Mouse (Mus musculus): ENCODE results near the gene Fam234b. TPM values are rescaled to one million over a fixed set of nuclear protein-coding genes. Genes with fewer than 3 reads are reported as not detected.

Fam234b gene
- polyA plus RNA-seq, 1 experiment from 2014 or later: 85.5 TPM

DNA sequence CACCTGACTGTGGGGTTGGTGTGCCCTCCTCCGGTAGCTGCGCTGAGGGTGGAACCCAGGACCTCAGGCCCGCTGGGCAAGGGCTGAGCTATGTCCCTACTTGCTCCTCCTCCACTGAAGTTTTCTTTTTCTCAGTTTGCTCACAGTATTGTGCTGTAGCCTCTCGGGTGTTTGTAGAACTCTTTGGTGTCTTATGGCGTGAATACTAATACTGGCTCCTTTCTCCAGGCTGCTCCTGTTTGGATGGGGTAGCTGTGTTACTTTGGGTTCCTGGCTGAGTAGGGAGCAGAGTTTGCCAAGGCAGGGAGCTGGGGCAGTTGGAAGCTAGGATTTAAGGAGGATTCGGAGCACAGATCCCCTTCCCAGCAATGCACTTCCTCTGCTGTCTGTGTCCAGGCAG is 6.0 kb downstream of the Fam234b start:
- H3K36me3 ChIP-seq: 0 out of 2 replicates have a peak, but pooled peaks cover 4% of the 10 kb centered on the region
- H3K4me3 ChIP-seq: no peak overlapping the region
- H3K4me1 ChIP-seq (replicated peaks): peaks cover 22% of the 10 kb centered on the region
- WGBS: 67% methylated on average over 6 of the region's 6 CpGs
- H3K27me3 ChIP-seq: no peaks in the 10 kb centered on the region
- no peaks in the 10 kb centered on the region for H3K9me3 ChIP-seq
- no peak overlapping the region for H3K4me2 ChIP-seq
- H3K9ac ChIP-seq: no peak overlapping the region
- H3K27ac ChIP-seq: peak overlapping the region; percentile 42; the same call in 1 of the 2 replicates
- peak; percentile 47; the same call in 1 of the 2 replicates for ATAC-seq (ENCODE audit: low FRiP score)

DNA sequence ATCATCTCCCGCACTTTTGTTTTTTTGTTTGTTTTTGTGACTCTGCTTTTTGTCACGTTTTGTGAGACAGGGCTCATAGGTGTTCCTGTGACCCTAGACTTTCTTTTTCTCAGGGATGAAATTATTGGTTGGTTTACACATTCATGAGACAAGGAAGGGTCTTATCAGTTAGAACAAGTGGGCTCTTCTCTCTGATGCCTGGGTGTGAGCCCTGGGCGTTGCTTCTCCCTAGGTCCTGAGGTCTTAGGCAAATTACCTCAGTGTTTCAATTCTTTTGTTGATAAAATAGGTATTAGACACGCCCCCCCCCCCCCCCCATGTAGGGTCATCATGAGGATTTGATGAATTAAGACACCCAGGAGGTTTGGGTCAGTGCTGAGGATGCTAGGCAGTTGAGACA is 7.1 kb downstream of the Fam234b start:
- ATAC-seq (ENCODE audit: low FRiP score): no peak
- H3K9ac ChIP-seq: no peak overlapping the region
- H3K27me3 ChIP-seq: no peaks in the 10 kb centered on the region
- H3K9me3 ChIP-seq: no peaks in the 10 kb centered on the region
- peaks cover 11% of the 10 kb centered on the region for H3K4me1 ChIP-seq (replicated peaks)
- no peak overlapping the region for H3K27ac ChIP-seq
- H3K4me3 ChIP-seq: no peak overlapping the region
- no peak overlapping the region for H3K4me2 ChIP-seq
- H3K36me3 ChIP-seq: peaks cover 9% of the 10 kb centered on the region
- WGBS: 73% methylated on average over 4 of the region's 4 CpGs

DNA sequence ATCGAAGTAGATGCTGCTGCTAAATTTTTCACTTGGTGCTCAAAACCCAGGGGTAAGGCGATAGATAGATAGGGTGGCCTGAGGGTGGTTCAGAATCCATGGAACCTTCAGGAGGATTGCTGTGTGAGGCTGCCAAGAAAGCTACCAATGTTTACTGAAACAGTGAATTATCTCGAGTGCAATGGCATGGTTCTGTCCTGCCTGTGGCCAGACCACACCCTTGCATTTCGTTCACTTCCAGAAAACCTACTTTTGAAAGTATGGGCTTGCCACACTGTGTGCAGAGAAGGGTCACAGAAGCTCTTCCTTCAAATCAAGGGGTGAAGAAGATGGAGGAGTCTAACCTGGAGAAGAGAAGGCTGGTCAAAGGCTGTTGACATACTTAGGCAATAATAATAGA is 8.0 kb downstream of the Fam234b start:
- Histone ChIP-seq H3K4me3 (no peak overlapping the region), H3K4me2 (no peak overlapping the region), H3K9me3 (no peaks in the 10 kb centered on the region), H3K36me3 (peaks cover 9% of the 10 kb centered on the region), H3K27me3 (no peaks in the 10 kb centered on the region), H3K27ac (no peak overlapping the region), H3K4me1 (replicated peaks) (peaks cover 1% of the 10 kb centered on the region), H3K9ac (no peak overlapping the region)
- ATAC-seq (ENCODE audit: low FRiP score): no peak
- WGBS: 94% methylated on average over 4 of the region's 4 CpGs

DNA sequence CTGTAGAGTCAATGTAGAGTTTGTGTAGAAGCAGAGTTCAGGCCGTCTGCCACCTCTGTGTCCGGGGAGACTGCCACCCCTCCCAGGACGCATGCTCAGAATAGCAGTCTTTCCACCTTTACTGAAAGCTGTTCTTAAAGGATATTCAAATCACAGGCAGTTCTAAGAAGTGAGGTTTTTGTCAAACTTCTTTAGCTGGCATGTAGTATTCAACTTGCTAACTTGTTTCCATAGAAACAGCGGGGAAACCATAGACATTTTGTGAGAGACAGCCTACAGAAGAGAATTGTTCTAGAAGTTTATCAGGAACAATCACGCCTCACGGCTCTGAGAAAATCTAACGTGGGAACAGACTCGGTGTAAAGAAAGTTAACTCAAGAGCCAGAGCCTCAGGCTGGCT is 9.1 kb downstream of the Fam234b start:
- Histone ChIP-seq H3K27me3 (no peaks in the 10 kb centered on the region), H3K9ac (no peak overlapping the region), H3K9me3 (no peaks in the 10 kb centered on the region), H3K4me1 (replicated peaks) (no peaks in the 10 kb centered on the region; the same call in none of the 2 replicates), H3K4me2 (no peak overlapping the region), H3K36me3 (peaks cover 12% of the 10 kb centered on the region), H3K4me3 (no peak overlapping the region), H3K27ac (peak overlapping the region; percentile 52)
- 46% methylated on average over 8 of the region's 8 CpGs for WGBS
- ATAC-seq (ENCODE audit: low FRiP score): no peak

DNA sequence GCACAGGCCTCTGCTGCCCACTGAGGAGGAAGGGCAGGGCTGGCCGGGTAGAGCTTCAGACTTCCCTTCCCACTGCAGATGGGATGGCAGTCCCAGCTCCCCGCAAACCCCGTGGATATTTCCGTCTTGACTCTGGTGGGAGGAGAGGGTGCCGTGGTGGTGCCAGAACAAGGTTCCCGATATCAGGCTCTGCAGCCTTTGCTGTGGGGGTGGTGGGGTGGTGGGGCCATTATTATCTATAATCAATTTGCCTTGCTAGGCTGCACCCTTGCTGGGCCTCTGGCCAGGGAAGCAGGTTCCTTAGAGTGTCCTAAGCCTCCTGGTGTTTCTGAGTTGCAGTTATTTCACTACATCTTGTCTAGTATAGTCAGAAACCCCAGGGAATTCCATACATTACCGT is 13.4 kb downstream of the Fam234b start:
- Histone ChIP-seq H3K4me1 (replicated peaks) (no peaks in the 10 kb centered on the region; the same call in 1 of the 2 replicates), H3K36me3 (peaks cover 40% of the 10 kb centered on the region), H3K4me2 (no peak overlapping the region), H3K27ac (no peak overlapping the region), H3K4me3 (no peak overlapping the region), H3K9ac (no peak overlapping the region), H3K9me3 (no peaks in the 10 kb centered on the region), H3K27me3 (no peaks in the 10 kb centered on the region)
- WGBS: 59% methylated on average over 7 of the region's 7 CpGs
- ATAC-seq (ENCODE audit: low FRiP score): no peak

DNA sequence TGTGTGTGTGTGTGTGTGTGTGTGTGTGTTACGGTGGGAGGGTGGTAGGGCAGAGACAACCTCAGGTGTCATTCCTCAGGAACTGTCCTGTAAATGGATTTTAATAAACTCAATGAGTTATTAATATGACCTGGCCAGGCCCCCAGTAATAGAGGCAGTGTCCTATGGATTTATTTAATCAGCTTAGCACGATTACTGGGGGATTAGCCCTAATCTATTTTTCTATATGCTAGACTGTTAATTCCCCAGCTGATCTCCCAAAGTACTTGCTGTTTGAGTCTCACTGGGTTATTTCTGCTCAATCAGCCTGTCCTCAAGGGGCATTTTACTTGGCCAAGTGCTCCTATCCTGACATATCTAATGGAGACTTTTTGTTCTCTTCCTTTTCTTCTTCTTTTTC is 14.9 kb downstream of the Fam234b start:
- Histone ChIP-seq H3K4me2 (no peak overlapping the region), H3K4me3 (no peak overlapping the region), H3K27me3 (no peaks in the 10 kb centered on the region), H3K27ac (no peak overlapping the region), H3K9me3 (no peaks in the 10 kb centered on the region), H3K9ac (no peak overlapping the region), H3K36me3 (peaks cover 54% of the 10 kb centered on the region), H3K4me1 (replicated peaks) (no peaks in the 10 kb centered on the region)
- no peak for ATAC-seq (ENCODE audit: low FRiP score)
- 66% methylated on average over 2 of the region's 2 CpGs for WGBS

DNA sequence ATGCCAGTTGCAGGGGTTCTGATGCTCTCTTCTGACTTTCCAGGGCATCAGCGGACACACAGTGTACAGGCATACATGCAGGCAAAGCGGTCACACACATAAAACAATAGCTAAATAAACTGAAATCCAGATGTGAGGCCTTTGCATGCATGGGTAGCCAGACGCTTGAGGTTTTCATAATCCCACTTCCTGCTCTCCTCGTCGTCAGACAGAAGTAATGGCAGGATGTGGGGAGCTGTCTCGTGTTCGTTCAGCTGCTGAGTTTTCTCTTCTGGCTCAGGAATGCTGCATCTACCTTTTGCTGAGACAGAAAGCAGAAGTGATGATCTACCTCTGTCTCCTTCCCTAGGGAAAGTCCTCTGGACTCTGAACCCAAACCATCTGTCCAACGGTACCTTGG is 20.6 kb downstream of the Fam234b start:
- Histone ChIP-seq H3K4me2 (no peak overlapping the region), H3K9me3 (no peaks in the 10 kb centered on the region), H3K27ac (0 out of 2 replicates have a peak overlapping the region, but pooled peaks have one; percentile 2), H3K4me1 (replicated peaks) (peaks cover 2% of the 10 kb centered on the region; the same call in 1 of the 2 replicates), H3K27me3 (no peaks in the 10 kb centered on the region), H3K4me3 (no peak overlapping the region), H3K36me3 (peaks cover 83% of the 10 kb centered on the region), H3K9ac (no peak overlapping the region)
- WGBS: 83% methylated on average over 8 of the region's 8 CpGs
- ATAC-seq (ENCODE audit: low FRiP score): no peak

DNA sequence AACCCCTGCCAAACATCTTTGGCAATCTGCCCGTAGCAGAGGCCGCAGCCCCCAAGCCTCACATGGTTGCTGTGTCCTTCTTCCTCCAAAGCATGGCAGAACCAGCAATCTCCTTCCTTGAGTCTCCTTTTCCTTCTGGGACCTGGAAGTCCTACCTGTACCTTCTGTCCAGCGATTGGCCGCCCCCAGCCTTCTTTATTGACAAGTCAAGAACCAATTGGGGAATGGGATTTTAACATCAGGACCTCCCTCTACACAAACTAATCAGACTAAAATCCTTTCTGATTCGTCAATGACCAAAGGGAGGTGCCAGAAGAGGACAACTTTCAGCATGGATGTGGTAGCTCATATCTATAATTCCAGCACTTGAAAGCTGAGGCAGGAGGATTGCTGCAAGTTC is 22.1 kb downstream of the Fam234b start:
- Histone ChIP-seq H3K4me1 (replicated peaks) (peaks cover 17% of the 10 kb centered on the region), H3K4me2 (no peak overlapping the region), H3K9me3 (no peaks in the 10 kb centered on the region), H3K27me3 (no peaks in the 10 kb centered on the region), H3K9ac (no peak overlapping the region), H3K36me3 (peaks cover 68% of the 10 kb centered on the region), H3K4me3 (no peak overlapping the region), H3K27ac (no peak overlapping the region)
- ATAC-seq (ENCODE audit: low FRiP score): no peak
- 87% methylated on average over 5 of the region's 5 CpGs for WGBS

DNA sequence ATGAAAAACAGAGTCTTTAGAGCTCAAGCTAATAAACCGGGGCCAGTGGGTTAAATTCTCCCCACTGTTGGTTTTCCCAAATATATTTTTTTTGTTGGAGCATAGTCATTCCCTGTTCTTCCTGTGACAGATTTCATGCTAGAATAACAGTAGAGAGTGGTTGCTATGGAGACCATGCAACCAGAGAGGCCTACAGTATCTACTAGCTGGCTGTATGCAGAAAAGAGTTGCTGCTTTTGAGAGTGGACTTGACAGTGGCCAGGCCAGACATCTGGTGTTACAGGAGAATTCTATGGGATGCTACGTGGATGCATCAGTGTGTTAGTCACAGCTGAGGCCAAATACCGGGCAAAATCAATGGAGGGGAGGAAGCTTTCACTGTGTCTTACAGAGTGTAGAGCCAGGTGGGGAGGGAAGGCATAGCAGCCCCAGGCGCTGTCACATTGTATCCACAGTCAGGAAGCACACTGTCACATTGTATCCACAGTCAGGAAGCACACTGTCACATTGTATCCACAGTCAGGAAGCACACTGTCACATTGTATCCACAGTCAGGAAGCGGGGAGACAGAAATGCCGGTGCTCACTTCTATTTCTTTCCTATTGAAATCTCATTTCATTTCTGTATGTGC is 26.1 kb downstream of the Fam234b start:
- H3K9me3 ChIP-seq: no peaks in the 10 kb centered on the region
- no peak overlapping the region for H3K4me2 ChIP-seq
- WGBS: 59% methylated on average over 6 of the region's 6 CpGs
- no peak overlapping the region for H3K9ac ChIP-seq
- peaks cover 61% of the 10 kb centered on the region for H3K36me3 ChIP-seq
- H3K4me1 ChIP-seq (replicated peaks): peaks cover 27% of the 10 kb centered on the region
- peak overlapping the region; percentile 61; the same call in 1 of the 2 replicates for H3K27ac ChIP-seq
- H3K4me3 ChIP-seq: no peak overlapping the region
- peak; percentile 65 for ATAC-seq (ENCODE audit: low FRiP score)
- H3K27me3 ChIP-seq: no peaks in the 10 kb centered on the region

DNA sequence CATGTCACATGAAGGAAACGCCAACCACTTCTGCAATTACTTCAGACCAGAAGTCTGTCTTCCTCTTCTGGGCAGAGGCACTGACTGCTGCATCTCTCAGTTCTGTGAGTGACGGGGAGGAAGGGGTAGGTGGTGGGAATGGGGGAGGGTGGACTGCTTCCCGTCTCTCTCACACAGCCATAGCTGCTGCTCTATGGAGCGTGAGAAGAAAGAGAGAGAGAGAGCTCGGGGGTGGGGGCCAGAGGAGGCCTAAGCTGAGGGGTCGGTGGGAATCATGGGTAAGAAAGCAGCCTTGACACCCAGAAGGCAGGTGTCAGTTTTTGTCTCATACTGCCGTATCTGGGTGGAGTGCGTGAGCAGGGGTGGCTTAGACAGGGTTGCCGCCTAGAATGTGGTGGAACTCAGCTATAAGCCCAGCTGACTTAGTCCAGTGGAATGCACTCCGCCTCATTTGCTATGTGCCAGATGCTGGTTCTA is 30.7 kb downstream of the Fam234b start:
- WGBS: 36% methylated on average over 10 of the region's 10 CpGs
- ATAC-seq (ENCODE audit: low FRiP score): 0 out of 2 replicates have a peak, but pooled peaks have one; percentile 31
- Histone ChIP-seq H3K27me3 (no peaks in the 10 kb centered on the region), H3K36me3 (peaks cover 66% of the 10 kb centered on the region), H3K4me2 (no peak overlapping the region), H3K4me1 (replicated peaks) (peaks cover 23% of the 10 kb centered on the region), H3K9ac (no peak overlapping the region), H3K4me3 (no peak overlapping the region), H3K9me3 (no peaks in the 10 kb centered on the region), H3K27ac (no peak overlapping the region)

DNA sequence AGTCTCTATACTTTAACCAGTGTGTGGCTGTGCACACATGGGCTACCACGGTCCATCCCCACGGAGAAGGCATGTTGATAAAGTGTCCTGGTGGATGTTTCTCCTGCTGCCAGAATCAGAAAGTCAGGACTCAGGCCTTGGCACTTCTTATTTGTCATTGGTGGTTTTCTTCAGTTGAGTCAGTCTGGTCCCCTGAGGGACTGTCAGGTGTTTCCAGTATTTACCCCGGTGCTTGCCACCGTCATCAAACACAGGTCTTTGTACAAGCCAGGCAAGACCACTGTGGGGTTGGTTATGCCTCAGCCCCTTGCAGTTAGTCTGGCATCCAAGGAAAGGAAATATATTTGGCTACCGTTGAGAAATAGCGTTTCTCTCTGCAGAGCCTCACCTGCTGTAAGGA is 32.8 kb downstream of the Fam234b start:
- Histone ChIP-seq H3K27ac (no peak overlapping the region), H3K4me1 (replicated peaks) (peaks cover 7% of the 10 kb centered on the region), H3K9ac (no peak overlapping the region), H3K9me3 (no peaks in the 10 kb centered on the region), H3K36me3 (peaks cover 81% of the 10 kb centered on the region), H3K27me3 (no peaks in the 10 kb centered on the region), H3K4me3 (no peak overlapping the region), H3K4me2 (no peak overlapping the region)
- 93% methylated on average over 6 of the region's 6 CpGs for WGBS
- ATAC-seq (ENCODE audit: low FRiP score): no peak

DNA sequence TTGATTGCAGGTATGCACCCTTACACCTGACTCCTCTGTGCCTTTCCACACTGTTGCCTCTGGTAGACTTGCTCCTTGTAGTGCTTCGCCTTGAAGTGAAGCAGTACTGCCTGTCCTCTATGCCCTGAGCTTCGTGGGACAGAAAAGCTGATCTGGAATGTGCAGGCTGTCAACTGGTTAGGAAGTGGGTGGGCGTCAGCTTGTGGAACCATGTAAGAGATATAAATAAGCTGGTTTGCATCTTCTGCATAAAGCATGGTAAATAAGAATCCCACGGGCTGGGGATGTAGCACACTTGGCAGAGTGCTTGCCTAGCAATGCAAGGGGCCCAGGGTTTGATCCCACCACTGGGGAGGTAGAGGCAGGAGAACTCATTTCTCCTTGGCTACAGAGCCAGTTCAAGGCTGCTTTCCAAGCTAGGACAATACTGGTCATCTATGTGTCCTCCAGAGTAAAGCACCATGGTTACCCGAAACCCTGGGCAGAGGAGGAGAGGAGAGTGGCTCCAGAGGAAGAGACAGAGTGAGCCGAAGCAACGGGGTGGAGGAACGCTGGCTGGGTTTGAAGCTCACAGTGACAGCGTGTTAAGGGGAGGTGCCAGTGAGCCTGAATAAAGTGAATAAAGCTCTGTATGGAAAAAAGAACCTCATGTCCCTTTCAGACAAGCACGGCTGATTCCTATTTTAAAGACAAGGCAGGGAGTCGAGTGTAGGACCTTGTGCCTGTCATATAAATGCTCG is 34.8 kb downstream of the Fam234b start:
- Histone ChIP-seq H3K36me3 (peaks cover 84% of the 10 kb centered on the region), H3K27me3 (no peaks in the 10 kb centered on the region), H3K9me3 (no peaks in the 10 kb centered on the region), H3K4me3 (no peak overlapping the region), H3K4me2 (no peak overlapping the region), H3K9ac (no peak overlapping the region), H3K4me1 (replicated peaks) (peaks cover 7% of the 10 kb centered on the region), H3K27ac (no peak overlapping the region)
- 57% methylated on average over 12 of the region's 12 CpGs for WGBS
- ATAC-seq (ENCODE audit: low FRiP score): no peak

Measured in hindbrain, embryonic 13.5 days (tissue).